Mouse (Mus musculus) kidney, postnatal 4 days (tissue): ENCODE data around the gene Zfp985.
"Not testable (repeated sequence)": the region's sequence is repeated elsewhere in the genome, so short reads cannot be mapped to it uniquely, and the experiment has no call there.

ENCODE experiments used
- DNase-seq, 2 experiments: peaks; one replicate each; pipeline ENCODE4 v3.0.0; 2021; ENCODE audit warnings: mixed read lengths in 2 of 2

Gene Zfp985

DNA sequence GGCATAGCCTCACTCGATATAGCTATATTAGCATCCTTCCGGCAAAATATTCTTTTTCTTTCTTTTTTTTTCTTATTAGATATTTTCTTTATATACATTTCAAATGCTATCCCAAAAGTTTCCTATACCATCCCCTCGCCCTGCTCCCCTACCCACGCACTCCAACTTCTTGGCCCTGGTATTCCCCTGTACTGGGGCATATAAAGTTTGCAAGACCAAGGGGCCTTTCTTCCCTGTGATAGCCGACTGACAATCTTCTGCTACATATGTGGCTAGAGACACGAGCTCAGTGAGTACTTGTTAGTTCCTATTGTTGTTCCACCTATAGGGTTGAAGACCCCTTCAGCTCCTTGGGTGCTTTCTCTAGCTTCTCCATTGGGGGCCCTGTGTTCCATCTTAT is 53.4 kb downstream of the Zfp985 start:
- not testable (repeated sequence) for DNase-seq

DNA sequence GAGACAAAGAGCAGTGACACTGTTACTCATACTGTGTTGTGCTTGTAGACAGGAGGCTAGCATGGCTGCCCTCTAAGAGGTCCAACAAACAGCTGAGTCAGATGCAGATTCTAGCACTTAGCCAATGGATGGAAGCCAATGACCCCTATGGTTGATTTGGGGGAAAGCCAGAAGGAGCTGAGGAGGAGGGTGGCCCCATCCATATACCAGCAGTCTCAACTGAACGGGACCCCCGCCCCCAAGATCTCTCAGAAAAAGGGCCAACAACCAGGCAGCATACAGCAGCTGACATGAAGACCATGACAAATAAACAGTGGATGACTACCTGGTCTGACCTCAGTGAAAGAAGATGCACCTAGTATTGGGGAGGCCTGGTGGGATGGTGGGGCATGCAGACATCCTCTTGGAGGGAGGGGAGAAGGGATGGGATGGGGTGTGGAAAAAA is 80.8 kb downstream of the Zfp985 start:
- not testable (repeated sequence) for DNase-seq
